In the genomic region with DNA sequence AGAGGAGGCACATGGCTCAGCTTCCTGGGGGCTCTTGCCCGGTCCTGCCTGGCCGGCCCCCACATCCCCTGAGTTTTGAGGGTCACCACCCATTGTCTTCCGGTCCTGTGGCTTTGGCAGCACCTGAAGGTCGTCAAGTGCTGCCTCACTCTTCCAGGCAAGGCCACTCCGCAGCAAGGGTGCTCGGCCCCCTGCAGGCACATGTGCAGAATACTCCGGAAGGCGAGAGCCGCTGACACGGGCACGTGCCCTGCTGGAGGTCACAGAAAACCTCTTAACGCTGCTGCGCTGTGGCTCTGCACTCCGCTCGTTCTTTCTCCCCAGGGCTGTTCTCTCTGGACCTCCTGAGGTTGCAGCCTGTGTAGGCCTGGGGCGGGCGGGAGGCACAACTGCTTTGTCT, we compare ENCODE assay signal across 13 mouse cellular contexts.
DNase-seq lines count a peak whose midpoint lies in the region; ATAC-seq and TF ChIP-seq lines count a peak whose summit lies in the region.
"Had no signal": no experiment of that assay in that cellular context is flagged by ENCODE, and none has a peak within 500 bp of the region (broad histone marks: within the 10 kb centered on the region; RNA-seq: fewer than 3 reads in every experiment).

No protein-coding gene starts in this region.

- no peaks in the 10 kb centered on the region for H3K4me1 ChIP-seq in liver, embryonic 14.5 days (replicated peaks; ENCODE audit: control insufficient read depth in 2 of 2, insufficient read depth in 2 of 2, low read length in 1 of 2)

- no peaks in the 10 kb centered on the region for H3K9me3 ChIP-seq in liver, embryonic 14.5 days (ENCODE audit: control insufficient read depth, low read length)
- H3K9me3 ChIP-seq: embryonic facial prominence, embryonic 10.5 days; forebrain, embryonic 13.5 days had no signal

- no peak overlapping the region for H3K4me3 ChIP-seq in liver, embryonic 14.5 days (ENCODE audit: insufficient read depth in 1 of 2, low read depth in 2 of 2, low read length in 2 of 2)
- H3K4me3 ChIP-seq: embryonic facial prominence, embryonic 10.5 days; forebrain, embryonic 13.5 days; megakaryocyte, embryonic 14.5 days had no signal

- no peaks in the 10 kb centered on the region for H3K36me3 ChIP-seq in liver, embryonic 14.5 days (replicated peaks; ENCODE audit: control insufficient read depth, insufficient read depth, low read depth)
- H3K36me3 ChIP-seq: embryonic facial prominence, embryonic 10.5 days had no signal

- no peaks in the 10 kb centered on the region for H3K27me3 ChIP-seq in liver, embryonic 14.5 days (ENCODE audit: control insufficient read depth, insufficient read depth, low read length)
- H3K27me3 ChIP-seq: forebrain, embryonic 13.5 days had no signal

- no peak overlapping the region for H3K9ac ChIP-seq in liver, embryonic 14.5 days (replicated peaks)
- H3K9ac ChIP-seq: forebrain, embryonic 13.5 days had no signal

- TF ChIP-seq CTCF in liver, embryonic 14.5 days (IDR thresholded peaks at IDR 0.05; ENCODE audit: low read depth): 0 out of 2 replicates have a peak, but pooled peaks have one; percentile 14

- H3K4me2 ChIP-seq in liver, embryonic 14.5 days (ENCODE audit: low read depth): no peak overlapping the region
- H3K4me2 ChIP-seq: forebrain, embryonic 13.5 days had no signal

- TF ChIP-seq EP300 in liver, embryonic 14.5 days (IDR thresholded peaks at IDR 0.05; ENCODE audit: low read depth): no peak

- DNase-seq in liver, embryonic 14.5 days (ENCODE audit: low read depth in 3 of 3, low spot score in 3 of 3): no peak
- DNase-seq in liver (no peak), R1 (ENCODE audit: low read depth, low spot score) (peak; percentile 43)
- DNase-seq in thymus, postnatal 10 days (ENCODE audit: low spot score in 2 of 2): peak; percentile 37 to 49
- DNase-seq in cerebellum, postnatal 10 days: no peak
- no peak for DNase-seq in urinary bladder, postnatal 10 days (ENCODE audit: low spot score)
- DNase-seq: adrenal gland, adult 8-10 months; kidney, adult 2 months had no signal

- ATAC-seq in liver, embryonic 14.5 days (ENCODE audit: insufficient read depth): no peak
- ATAC-seq in megakaryocyte progenitor cell, adult 5-6 weeks (replicated peaks; ENCODE audit: poor library complexity): peak; percentile 76; the same call in 1 of the 2 replicates
- ATAC-seq in inflammation-experienced regulatory T-cells, adult 6 months: no peak
- ATAC-seq: forebrain, embryonic 13.5 days had no signal

- no peak overlapping the region for H3K27ac ChIP-seq in liver, embryonic 14.5 days
- H3K27ac ChIP-seq: embryonic facial prominence, embryonic 10.5 days; forebrain, embryonic 13.5 days had no signal

- WGBS in liver, embryonic 14.5 days (ENCODE audit: insufficient replicate concordance): 71% methylated on average over 17 of the region's 17 CpGs

Comparison
In these comparisons a context has a peak if more than half of its experiments do, and no peak if none do; other contexts are left out.
1. DNase-seq: peak in R1 (single experiment) and thymus, postnatal 10 days (2 of 2); none in liver, embryonic 14.5 days (0 of 3), liver (single experiment), cerebellum, postnatal 10 days (0 of 2) and urinary bladder, postnatal 10 days (single experiment).